Comparison of ENCODE assay signal across 16 mouse cellular contexts in the genomic region with DNA sequence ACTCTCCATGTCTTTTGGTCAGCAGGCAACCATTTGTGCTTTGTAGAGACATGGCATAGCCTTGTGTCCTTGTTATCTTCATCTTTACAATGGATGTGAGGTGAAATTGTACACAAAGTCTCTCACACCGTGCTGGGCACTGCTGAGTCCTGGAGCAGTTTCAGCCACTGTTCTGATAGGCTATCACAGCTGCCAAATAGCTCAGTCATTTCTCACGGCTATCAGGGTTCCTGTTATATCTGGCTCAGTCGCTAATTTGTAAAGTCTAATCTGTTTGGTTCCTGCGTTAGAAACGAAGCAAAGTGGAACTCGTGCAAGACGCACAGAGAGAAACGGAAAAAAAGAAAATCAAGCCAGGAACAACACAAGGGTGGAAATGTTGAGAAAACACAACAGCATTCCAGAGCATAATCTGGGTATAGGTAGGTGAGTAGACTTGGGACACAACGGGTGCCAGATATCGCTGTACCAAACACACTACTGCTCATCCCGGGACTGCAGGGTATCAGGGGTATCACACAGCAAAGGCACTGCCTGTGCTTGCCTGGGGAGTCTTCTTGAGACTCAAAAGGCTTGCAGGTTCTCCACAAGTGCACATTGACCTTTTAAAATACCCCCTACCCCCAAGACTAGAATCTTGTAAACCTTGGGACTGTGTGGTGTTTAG.
"Had no signal": no experiment of that assay in that cellular context is flagged by ENCODE, and none has a peak within 500 bp of the region (broad histone marks: within the 10 kb centered on the region; RNA-seq: fewer than 3 reads in every experiment).

No protein-coding gene starts in this region.

- H3K9ac ChIP-seq: limb, embryonic 12.5 days; liver, embryonic 13.5 days; liver, postnatal 0 days; lung, embryonic 15.5 days; midbrain, embryonic 12.5 days; neural tube, embryonic 15.5 days had no signal

- H3K4me2 ChIP-seq: limb, embryonic 12.5 days; liver, embryonic 13.5 days; lung, embryonic 15.5 days; midbrain, embryonic 12.5 days; neural tube, embryonic 15.5 days had no signal

- H3K9me3 ChIP-seq: limb, embryonic 12.5 days; lung, embryonic 15.5 days; midbrain, embryonic 12.5 days; neural tube, embryonic 15.5 days had no signal

- H3K36me3 ChIP-seq: limb, embryonic 12.5 days; liver, embryonic 13.5 days; lung, embryonic 15.5 days; midbrain, embryonic 12.5 days; neural tube, embryonic 15.5 days had no signal

- H3K27ac ChIP-seq: layer of hippocampus, adult 2 months; limb, embryonic 12.5 days; liver, embryonic 13.5 days; lung, embryonic 15.5 days; macrophage; midbrain, embryonic 12.5 days; neural tube, embryonic 15.5 days had no signal

- H3K4me3 ChIP-seq: layer of hippocampus, adult 2 months; limb, embryonic 12.5 days; liver, embryonic 13.5 days; lung, embryonic 15.5 days; megakaryocyte, embryonic 14.5 days; midbrain, embryonic 12.5 days; neural tube, embryonic 15.5 days had no signal

- H3K4me1 ChIP-seq: limb, embryonic 12.5 days; liver, embryonic 13.5 days; lung, embryonic 15.5 days; megakaryocyte, embryonic 14.5 days; midbrain, embryonic 12.5 days; neural tube, embryonic 15.5 days had no signal

- DNase-seq: kidney, postnatal 10 days; kidney, postnatal 4 days; liver; liver, embryonic 13.5 days; liver, postnatal 0 days; lung, postnatal 14 days; right cerebral cortex, adult 18-20 months; right cerebral cortex, postnatal 25 days; thymus, postnatal 4 days had no signal

- H3K27me3 ChIP-seq: limb, embryonic 12.5 days; liver, embryonic 13.5 days; lung, embryonic 15.5 days; megakaryocyte, embryonic 14.5 days; midbrain, embryonic 12.5 days; neural tube, embryonic 15.5 days had no signal

- ATAC-seq: liver, postnatal 0 days had no signal
